Mouse (Mus musculus): ENCODE data around the gene Olfr1220. TPM values are rescaled to one million over a fixed set of nuclear protein-coding genes. Genes with fewer than 3 reads are reported as not detected.

Gene Olfr1220
- polyA plus RNA-seq (2012; rRNA removed): not detected in 2 replicates

DNA sequence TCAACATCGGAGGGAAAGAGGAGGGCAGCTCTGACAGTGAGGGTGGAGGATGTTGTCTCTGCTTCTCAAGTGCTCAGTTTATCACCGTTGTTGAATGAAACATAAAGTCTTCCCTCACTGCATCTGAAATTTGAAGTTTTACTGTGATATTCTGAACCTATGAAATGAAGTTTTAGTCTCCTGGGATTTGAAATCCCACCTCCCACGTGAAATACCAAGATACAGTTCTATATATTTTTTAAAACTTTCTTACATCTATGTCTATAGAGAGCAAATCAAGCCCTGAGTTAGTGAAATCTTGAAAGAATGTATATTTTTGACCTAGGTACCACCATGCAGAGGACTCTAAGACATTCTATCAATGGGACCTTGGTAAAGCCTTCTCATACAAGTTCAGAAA lies at the start of gene Olfr1220:
Olfr1220 (minus strand) TSS at position 101 of the 400 bp plus-strand sequence.

DNA sequence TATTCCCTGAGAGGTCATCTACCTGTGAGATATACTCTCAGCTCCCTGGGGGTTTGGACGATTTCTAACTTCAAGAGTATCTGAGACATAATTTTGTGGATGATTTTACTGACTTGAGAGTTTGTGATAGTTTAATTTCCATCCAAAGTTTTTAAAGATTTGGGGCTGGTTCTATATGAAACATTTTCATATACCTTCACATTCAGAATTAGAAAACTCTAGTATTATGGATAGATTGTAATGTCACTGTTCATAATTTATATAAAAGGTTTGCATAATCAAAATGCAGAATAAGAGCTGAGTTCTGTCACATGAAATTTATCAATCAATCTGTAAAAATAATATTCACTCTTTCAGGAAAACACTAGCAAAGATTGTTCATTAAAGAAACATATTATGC lies 44.8 kb upstream of the Olfr1220 start, which contains the start of gene Olfr1223:
Olfr1223 (minus strand) TSS at position 101 of the 400 bp plus-strand sequence.

DNA sequence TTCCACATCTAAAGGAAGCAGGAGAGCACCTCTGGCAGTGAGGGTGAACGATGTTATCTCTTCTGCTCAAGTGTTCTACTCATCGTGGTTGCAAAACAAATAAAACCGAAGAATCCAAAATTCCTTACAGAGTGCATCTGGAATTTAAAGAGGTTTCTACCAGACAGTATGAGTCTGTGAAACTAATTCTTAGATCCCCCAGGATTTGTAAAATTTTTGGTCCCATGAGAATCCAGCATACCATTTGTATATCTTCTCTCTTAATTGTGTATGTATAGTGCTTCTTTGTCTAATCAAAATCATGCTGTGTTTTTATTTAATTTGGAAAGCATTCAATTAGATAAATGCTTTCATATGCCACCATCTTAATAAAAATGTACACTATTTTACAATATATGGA lies 26.3 kb upstream of the Olfr1220 start, which contains the start of gene Olfr1222:
Olfr1222 (minus strand) TSS at position 101 of the 400 bp plus-strand sequence.

DNA sequence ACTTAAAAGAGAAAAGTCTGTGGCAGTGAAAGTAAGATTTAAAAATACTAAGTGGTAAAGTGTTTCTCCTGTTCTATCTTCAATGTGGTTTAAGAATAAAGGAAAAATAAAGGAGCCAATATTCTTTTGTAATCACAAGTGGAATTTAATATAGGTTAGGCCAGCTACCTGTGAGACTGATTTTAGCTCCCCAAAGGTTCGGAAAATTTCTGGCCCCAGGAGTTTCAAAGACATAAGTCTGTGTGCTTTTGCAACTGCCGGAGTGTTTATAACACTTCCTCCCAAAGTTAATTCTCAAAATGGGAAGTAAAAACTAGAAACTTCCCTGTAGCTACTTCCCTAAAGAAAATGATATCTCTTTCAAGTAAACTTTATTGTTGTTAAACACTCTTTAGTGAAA lies 10.5 kb upstream of the Olfr1220 start, which contains the start of gene Olfr1221:
Olfr1221 (minus strand) TSS at position 101 of the 400 bp plus-strand sequence.

DNA sequence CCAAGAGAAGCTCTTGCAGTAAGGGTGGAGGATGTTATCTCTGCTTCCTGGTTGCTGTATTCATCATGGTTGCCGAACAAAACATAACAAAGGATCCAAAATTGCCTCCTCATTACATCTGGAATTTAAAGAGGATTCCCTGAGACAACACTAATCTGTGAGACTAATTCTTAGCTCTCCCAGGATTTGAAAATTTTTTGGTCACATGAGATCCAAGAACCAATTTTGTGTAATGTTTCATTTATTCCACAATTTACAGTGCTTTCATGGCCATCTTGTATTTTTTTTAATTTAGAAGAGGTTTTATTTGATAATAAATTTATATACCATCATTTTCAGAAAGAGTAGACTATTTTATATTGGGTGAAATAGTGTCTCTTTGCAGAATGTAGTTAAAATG lies 23.2 kb downstream of the Olfr1220 start, which contains the start of gene Olfr1219:
Olfr1219 (minus strand) TSS at position 101 of the 400 bp plus-strand sequence.

DNA sequence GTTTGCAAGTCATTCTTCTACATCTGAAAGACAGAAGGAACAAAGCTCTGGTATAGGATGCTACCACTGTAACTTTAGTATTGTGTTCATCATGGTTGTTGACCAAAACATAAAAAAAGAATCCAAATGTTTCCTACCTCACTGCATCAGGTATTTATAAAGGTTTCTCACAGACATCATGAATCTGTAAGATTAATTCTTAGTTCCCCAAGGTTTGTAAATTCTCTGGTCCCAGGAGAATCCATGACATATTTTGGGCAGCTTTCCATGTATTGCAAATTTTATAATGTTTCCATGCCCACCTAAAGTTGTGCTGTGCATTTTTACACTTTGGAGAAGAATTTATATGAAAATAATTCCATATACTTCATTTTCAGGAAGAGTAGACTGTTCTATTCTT lies 45.5 kb downstream of the Olfr1220 start, which contains the start of gene Olfr1218:
Olfr1218 (minus strand) TSS at position 101 of the 400 bp plus-strand sequence.

Other genes with a start within 250 kb of the Olfr1220 start
- not detected in 2 replicates for gene Olfr1206, start 243.6 kb downstream of the Olfr1220 start, polyA plus RNA-seq (2012; rRNA removed)
- not detected in 2 replicates for gene Olfr1208, start 204.5 kb downstream of the Olfr1220 start, polyA plus RNA-seq (2012; rRNA removed)
- not detected in 2 replicates for gene Olfr1209, start 191.7 kb downstream of the Olfr1220 start, polyA plus RNA-seq (2012; rRNA removed)
- not detected in 2 replicates for gene Olfr1211, start 168.7 kb downstream of the Olfr1220 start, polyA plus RNA-seq (2012; rRNA removed)
- gene Olfr1212, start 152.9 kb downstream of the Olfr1220 start, polyA plus RNA-seq (2012; rRNA removed): not detected in 2 replicates
- not detected in 2 replicates for gene Gm13762, start 126.6 kb downstream of the Olfr1220 start, polyA plus RNA-seq (2012; rRNA removed)
- gene Olfr1214, start 114.2 kb downstream of the Olfr1220 start, polyA plus RNA-seq (2012; rRNA removed): not detected in 2 replicates
- not detected in 2 replicates for gene Olfr1215, start 99.9 kb downstream of the Olfr1220 start, polyA plus RNA-seq (2012; rRNA removed)
- gene Olfr1216, start 88.5 kb downstream of the Olfr1220 start, polyA plus RNA-seq (2012; rRNA removed): not detected in 2 replicates
- gene Olfr1217, start 74.8 kb downstream of the Olfr1220 start, polyA plus RNA-seq (2012; rRNA removed): not detected in 2 replicates
- not detected in 2 replicates for gene Olfr1218, start 45.6 kb downstream of the Olfr1220 start, polyA plus RNA-seq (2012; rRNA removed)
- not detected in 2 replicates for gene Olfr1219, start 23.3 kb downstream of the Olfr1220 start, polyA plus RNA-seq (2012; rRNA removed)
- gene Olfr1221, start 10.4 kb upstream of the Olfr1220 start, polyA plus RNA-seq (2012; rRNA removed): not detected in 2 replicates
- gene Olfr1222, start 26.2 kb upstream of the Olfr1220 start, polyA plus RNA-seq (2012; rRNA removed): not detected in 2 replicates
- gene Olfr1223, start 44.7 kb upstream of the Olfr1220 start, polyA plus RNA-seq (2012; rRNA removed): not detected in 2 replicates
- not detected in 2 replicates for gene Olfr1224-ps1, start 57.3 kb upstream of the Olfr1220 start, polyA plus RNA-seq (2012; rRNA removed)
- gene Olfr1225, start 67.8 kb upstream of the Olfr1220 start, polyA plus RNA-seq (2012; rRNA removed): not detected in 2 replicates
- not detected in 2 replicates for gene Olfr1226, start 93.2 kb upstream of the Olfr1220 start, polyA plus RNA-seq (2012; rRNA removed)
- not detected in 2 replicates for gene Olfr1228, start 147.2 kb upstream of the Olfr1220 start, polyA plus RNA-seq (2012; rRNA removed)
- gene Olfr1229, start 181.2 kb upstream of the Olfr1220 start, polyA plus RNA-seq (2012; rRNA removed): not detected in 2 replicates
- not detected in 2 replicates for gene Olfr1230, start 190.4 kb upstream of the Olfr1220 start, polyA plus RNA-seq (2012; rRNA removed)
- not detected in 2 replicates for gene Olfr1231, start 200.2 kb upstream of the Olfr1220 start, polyA plus RNA-seq (2012; rRNA removed)
- not detected in 2 replicates for gene Olfr1232, start 222.8 kb upstream of the Olfr1220 start, polyA plus RNA-seq (2012; rRNA removed)
- gene Olfr1233, start 235.6 kb upstream of the Olfr1220 start, polyA plus RNA-seq (2012; rRNA removed): not detected in 2 replicates